Mouse (Mus musculus) cerebellum, adult 11 months (tissue): ENCODE measurements around the gene Rsrp1.

Source experiments
- DNase-seq: peaks from one replicate; pipeline ENCODE4 v3.0.0; 2022

The Rsrp1 gene

GRCm38 (mm10) chr4:134967887-134968604 lies 44.7 kb downstream of the Rsrp1 start:
- no peak for DNase-seq

- no peak for DNase-seq
Observed at GRCm38 (mm10) chr4:134968605-134968976, 45.2 kb downstream of the Rsrp1 start.

GRCm38 (mm10) chr4:134975261-134975928 lies 52.0 kb downstream of the Rsrp1 start:
- no peak for DNase-seq

DNA sequence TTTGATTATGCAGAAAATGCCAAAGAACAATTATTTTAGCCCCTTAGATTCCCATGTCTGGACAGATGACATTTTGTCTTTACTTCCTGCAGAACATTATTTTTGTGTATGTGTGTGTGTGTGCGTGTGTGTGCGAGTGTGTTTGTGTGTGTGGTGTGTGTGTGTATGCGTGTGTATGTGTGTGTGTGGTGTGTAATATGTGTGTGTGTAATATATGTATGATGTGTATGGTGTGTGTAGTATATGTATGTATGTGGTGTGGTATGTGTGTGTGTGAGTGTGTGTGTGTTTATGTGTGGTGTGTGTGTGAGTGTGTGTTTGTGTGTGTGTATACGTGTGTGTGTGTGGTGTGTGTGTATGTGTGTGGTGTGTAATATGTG lies 52.5 kb downstream of the Rsrp1 start:
- no peak for DNase-seq
